8 mouse cellular contexts compared by ENCODE assay signal in the genomic region with DNA sequence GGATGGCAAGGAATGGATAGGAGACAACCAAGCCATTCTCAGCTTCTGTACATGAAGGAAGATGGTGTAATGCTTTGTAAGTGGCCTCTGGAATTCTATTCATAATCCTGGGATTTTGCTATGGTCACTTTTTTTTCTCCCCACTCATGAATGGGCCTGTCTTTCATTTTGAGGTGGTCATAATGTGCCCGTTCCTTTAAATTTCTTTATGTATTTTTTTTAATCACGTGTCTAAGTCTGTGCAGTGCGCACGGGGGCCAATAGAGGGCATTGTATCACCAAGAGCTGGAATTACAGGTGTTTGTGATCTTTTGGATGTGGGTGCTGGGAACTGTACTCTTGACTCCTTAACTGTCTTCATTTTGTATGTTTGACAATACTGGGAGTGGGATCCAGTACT. TPM values are rescaled to one million over a fixed set of nuclear protein-coding genes. Genes with fewer than 3 reads are reported as not detected.
DNase-seq lines count a peak whose midpoint lies in the region; ATAC-seq and TF ChIP-seq lines count a peak whose summit lies in the region.

No protein-coding gene starts in this region.

- peaks cover 26% of the 10 kb centered on the region for H3K36me3 ChIP-seq in forebrain, embryonic 12.5 days (replicated peaks)
- no peaks in the 10 kb centered on the region for H3K36me3 ChIP-seq in midbrain, postnatal 0 days (ENCODE audit: insufficient read depth, low read length)

- peak overlapping the region; percentile 71 for H3K4me2 ChIP-seq in forebrain, embryonic 12.5 days
- H3K4me2 ChIP-seq in midbrain, postnatal 0 days (ENCODE audit: low read depth, low read length, poor library complexity, severe bottlenecking) = peak overlapping the region; percentile 89

- H3K27ac ChIP-seq in brown adipose tissue, adult 24 weeks (replicated peaks; ENCODE audit: low read depth, low read length) = peak overlapping the region; percentile 6; the same call in 1 of the 2 replicates
- peak overlapping the region; percentile 79 for H3K27ac ChIP-seq in forebrain, embryonic 12.5 days
- no peak overlapping the region for H3K27ac ChIP-seq in midbrain, postnatal 0 days (ENCODE audit: low read depth, low read length)

- no peaks in the 10 kb centered on the region for H3K9me3 ChIP-seq in forebrain, embryonic 12.5 days
- no peaks in the 10 kb centered on the region for H3K9me3 ChIP-seq in midbrain, postnatal 0 days (ENCODE audit: low read length)

- DNase-seq in 3134 (ENCODE audit: extremely low read depth, insufficient read length, low spot score) = peak; percentile 14
- peak; percentile 81 for DNase-seq in CD4-positive, CD25-positive, alpha-beta regulatory T cell, adult 2 months (ENCODE audit: low read depth, low spot score)
- peak; percentile 79 for DNase-seq in liver
- DNase-seq in midbrain, postnatal 0 days (ENCODE audit: low spot score) = peak; percentile 15
- DNase-seq in thymus, postnatal 14 days = peak; percentile 76

- H3K27me3 ChIP-seq in forebrain, embryonic 12.5 days = no peaks in the 10 kb centered on the region
- H3K27me3 ChIP-seq in midbrain, postnatal 0 days (ENCODE audit: insufficient read depth, low read length) = no peaks in the 10 kb centered on the region

- WGBS in forebrain, embryonic 12.5 days = 8% methylated on average over 4 of the region's 4 CpGs
- 12% methylated on average over 4 of the region's 4 CpGs for WGBS in midbrain, postnatal 0 days

- ATAC-seq in forebrain, embryonic 12.5 days (ENCODE audit: low FRiP score) = no peak
- peak; percentile 15 for ATAC-seq in inflammation-experienced regulatory T-cells, adult 6 months
- ATAC-seq in midbrain, postnatal 0 days (ENCODE audit: low FRiP score) = no peak

- peak overlapping the region; percentile 72 for H3K9ac ChIP-seq in forebrain, embryonic 12.5 days
- no peak overlapping the region; the same call in 1 of the 2 replicates for H3K9ac ChIP-seq in midbrain, postnatal 0 days (replicated peaks; ENCODE audit: low read length, poor library complexity, severe bottlenecking)

- H3K4me1 ChIP-seq in brown adipose tissue, adult 24 weeks (ENCODE audit: control insufficient read depth, insufficient read depth, insufficient read length, low read length) = no peaks in the 10 kb centered on the region
- H3K4me1 ChIP-seq in forebrain, embryonic 12.5 days = peaks cover 12% of the 10 kb centered on the region
- H3K4me1 ChIP-seq in midbrain, postnatal 0 days (ENCODE audit: insufficient read depth, low read length) = 0 out of 2 replicates have a peak, but pooled peaks cover 3% of the 10 kb centered on the region

- peak overlapping the region; percentile 68 for H3K4me3 ChIP-seq in brown adipose tissue, adult 24 weeks (ENCODE audit: insufficient read depth, low read depth, low read length)
- H3K4me3 ChIP-seq in forebrain, embryonic 12.5 days (replicated peaks) = peak overlapping the region; percentile 72
- H3K4me3 ChIP-seq in midbrain, postnatal 0 days (ENCODE audit: low read depth, low read length) = peak overlapping the region; percentile 66; the same call in 1 of the 2 replicates

- TF ChIP-seq CTCF in midbrain, postnatal 0 days (IDR thresholded peaks at IDR 0.05) = peak; percentile 58

RNA-seq across cellular contexts. Expression of gene Chek2, which starts 0.7 kb away (rescaled TPM):
- 3.1 and 4.2 TPM in 2 replicates for polyA plus RNA-seq in brown adipose tissue, adult 24 weeks (2012; ENCODE audit: insufficient read depth, insufficient read length, missing spikeins)
- polyA plus RNA-seq in forebrain, embryonic 12.5 days (2016; fragmentation: Nextera tagmentation; extraction: Ambion mirVana) = 29.2 and 34.5 TPM in 2 replicates
- 10 to 100 TPM in 1 of 3 experiments, 1 to 10 TPM in 2; 3.8 to 17.7 (median 4.3) TPM for polyA plus RNA-seq in inflammation-experienced regulatory T-cells, adult 6 months (2017; shearing (Covaris generic))
- 3.2 and 27.2 TPM in 2 replicates for total RNA-seq in midbrain, postnatal 0 days (2014; rRNA removed)
- polyA plus RNA-seq in midbrain, postnatal 0 days (2015; fragmentation: Nextera tagmentation; extraction: Ambion mirVana) = 1.9 and 2.6 TPM in 2 replicates

RNA-seq across cellular contexts. Expression of gene Hscb, which starts 0.9 kb away (rescaled TPM):
- polyA plus RNA-seq in brown adipose tissue, adult 24 weeks (2012; ENCODE audit: insufficient read depth, insufficient read length, missing spikeins) = 62.8 and 65.2 TPM in 2 replicates
- 19.4 and 20.6 TPM in 2 replicates for polyA plus RNA-seq in forebrain, embryonic 12.5 days (2016; fragmentation: Nextera tagmentation; extraction: Ambion mirVana)
- polyA plus RNA-seq in inflammation-experienced regulatory T-cells, adult 6 months (2017; shearing (Covaris generic)) = 10 to 100 TPM; 41.4 to 51.1 (median 45.4) TPM
- total RNA-seq in midbrain, postnatal 0 days (2014; rRNA removed) = 9.6 and 13.4 TPM in 2 replicates
- polyA plus RNA-seq in midbrain, postnatal 0 days (2015; fragmentation: Nextera tagmentation; extraction: Ambion mirVana) = 9.2 and 9.8 TPM in 2 replicates

RNA-seq across cellular contexts. Expression of gene Ulk1, which starts 30.6 kb away (rescaled TPM):
- 21.5 and 22.9 TPM in 2 replicates for polyA plus RNA-seq in brown adipose tissue, adult 24 weeks (2012; ENCODE audit: insufficient read depth, insufficient read length, missing spikeins)
- 33.8 and 34.2 TPM in 2 replicates for polyA plus RNA-seq in forebrain, embryonic 12.5 days (2016; fragmentation: Nextera tagmentation; extraction: Ambion mirVana)
- polyA plus RNA-seq in inflammation-experienced regulatory T-cells, adult 6 months (2017; shearing (Covaris generic)) = 10 to 100 TPM in 1 of 3 experiments, 1 to 10 TPM in 2; 8.0 to 12.9 (median 9.3) TPM
- total RNA-seq in midbrain, postnatal 0 days (2014; rRNA removed) = 69.8 and 75.4 TPM in 2 replicates
- polyA plus RNA-seq in midbrain, postnatal 0 days (2015; fragmentation: Nextera tagmentation; extraction: Ambion mirVana) = 17.8 and 21.1 TPM in 2 replicates

RNA-seq across cellular contexts. Expression of gene Ttc28, which starts 39.1 kb away (rescaled TPM):
- 12.4 and 16.3 TPM in 2 replicates for polyA plus RNA-seq in brown adipose tissue, adult 24 weeks (2012; ENCODE audit: insufficient read depth, insufficient read length, missing spikeins)
- polyA plus RNA-seq in forebrain, embryonic 12.5 days (2016; fragmentation: Nextera tagmentation; extraction: Ambion mirVana) = 22.5 and 23.1 TPM in 2 replicates
- polyA plus RNA-seq in inflammation-experienced regulatory T-cells, adult 6 months (2017; shearing (Covaris generic)) = 1 to 10 TPM in 2 of 3 experiments, under 1 TPM in 1; 0.83 to 4.4 (median 4.3) TPM
- total RNA-seq in midbrain, postnatal 0 days (2014; rRNA removed) = 45.2 and 53.1 TPM in 2 replicates
- polyA plus RNA-seq in midbrain, postnatal 0 days (2015; fragmentation: Nextera tagmentation; extraction: Ambion mirVana) = 8.9 and 10.6 TPM in 2 replicates

Comparison
In these comparisons a context has a peak if more than half of its experiments do, and no peak if none do; other contexts are left out.
1. DNase-seq: peak in every context shown above with its lines; median percentile 81 in CD4-positive, CD25-positive, alpha-beta regulatory T cell, adult 2 months; 79 in liver; 76 in thymus, postnatal 14 days; 15 in midbrain, postnatal 0 days; 14 in 3134.